Mouse (Mus musculus): ENCODE results near the gene Shisa7.

GRCm38 (mm10) chr7:4886680-4887079, 42.2 kb upstream of the Shisa7 start:
- no peak for TF ChIP-seq CTCF (conservative IDR thresholded peaks at IDR 0.05; ENCODE audit: low read length)
- no peak for TF ChIP-seq POU5F1 (IDR thresholded peaks at IDR 0.05; ENCODE audit: borderline replicate concordance, low read length)

All from E14TG2a.4 (cell line).